Mouse (Mus musculus): ENCODE results near the gene Slc5a10.

DNA sequence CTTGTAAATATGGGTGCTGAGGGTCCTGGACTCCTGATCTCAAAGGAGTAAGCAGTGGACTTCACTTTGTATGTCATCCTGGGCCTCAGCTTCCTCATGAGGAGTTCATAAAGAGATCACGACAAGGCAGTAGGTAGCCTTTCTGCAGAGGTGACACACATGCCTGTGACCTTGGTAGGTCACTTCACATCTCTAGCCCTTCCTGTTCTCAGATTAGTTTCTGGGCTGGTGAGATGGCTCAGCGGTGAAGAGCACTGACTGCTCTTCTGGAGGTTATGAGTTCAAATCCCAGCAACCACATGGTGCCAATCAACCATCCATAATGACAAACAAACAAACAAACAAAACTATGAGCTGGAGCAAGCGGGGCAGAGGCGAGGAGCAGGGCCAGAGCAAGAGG, 42.9 kb downstream of the Slc5a10 start:
- TF ChIP-seq POLR2A (IDR thresholded peaks at IDR 0.05; ENCODE audit: low read depth, low read length) (no peak), CTCF (IDR thresholded peaks at IDR 0.05; ENCODE audit: extremely low read depth, insufficient read length, insufficient replicate concordance, low read depth, low read length) (no peak)

Measured in small intestine, adult 2 months (tissue).